Mouse (Mus musculus): Measurements from ENCODE around the gene Clec2e.

- TF ChIP-seq CTCF (IDR thresholded peaks at IDR 0.05; ENCODE audit: low read depth, low read length) (no peak), POLR2A (IDR thresholded peaks at IDR 0.05; ENCODE audit: borderline replicate concordance, low read depth, low read length) (no peak)
Measured at GRCm38 (mm10) chr6:129146812-129147211, 46.1 kb upstream of the Clec2e start.

Measured in bone marrow macrophage, adult 2 months (primary cell).